Mouse (Mus musculus) gastrocnemius, adult 18-20 months (tissue): ENCODE measurements at regions not wholly inside any gene's neighbourhood (a gene's known extent, or its start where the extent isn't known, plus 50 kb on each side); places are given as distances from the start of the nearest gene placed in this dataset.

ENCODE experiments used
- DNase-seq: peaks from one replicate; pipeline ENCODE4 v3.0.0; 2021; ENCODE audit warnings: low spot score

DNA sequence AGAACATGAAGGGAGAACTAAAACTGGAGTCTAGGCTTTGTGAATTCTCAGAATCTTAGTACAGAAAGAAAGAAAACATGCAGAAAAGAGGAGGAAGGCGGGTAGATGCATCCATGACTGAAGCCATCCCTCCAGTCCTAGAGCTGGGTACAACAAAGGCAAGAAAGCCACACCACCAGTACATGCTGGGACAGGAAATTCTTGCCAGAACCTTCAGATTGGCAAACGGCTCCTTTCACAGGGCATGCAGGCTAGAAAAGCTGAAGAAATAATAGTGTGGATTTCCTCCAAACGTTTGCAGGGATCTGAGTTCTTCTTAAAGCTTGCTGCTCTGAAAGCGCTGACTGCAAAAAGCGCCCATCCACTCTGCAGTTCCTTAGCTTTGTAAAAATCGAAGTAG, 486.7 kb downstream of the Epha4 start:
- no peak for DNase-seq

DNA sequence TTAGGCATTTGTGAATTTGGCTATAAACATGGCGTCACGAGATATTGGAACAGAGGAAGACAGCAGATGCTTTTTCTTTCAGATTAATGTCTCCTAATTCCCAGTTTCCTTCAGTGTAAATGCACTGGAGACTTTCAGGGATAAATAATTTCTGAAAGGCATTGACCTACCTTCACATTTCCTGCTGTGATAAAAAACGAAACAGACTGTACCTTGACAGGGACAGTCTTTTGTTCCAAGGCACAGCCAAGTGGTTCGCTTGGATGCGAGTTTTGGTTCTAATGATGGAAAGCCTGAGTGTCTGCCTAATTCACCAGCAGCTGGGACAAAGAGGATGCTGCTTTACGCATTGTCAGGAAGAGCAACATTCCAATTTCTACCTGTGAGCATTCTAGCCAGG, 485.8 kb downstream of the Epha4 start:
- no peak for DNase-seq

GRCm38 (mm10) chr1:77043749-77044564, 470.9 kb downstream of the Epha4 start:
- no peak for DNase-seq

DNA sequence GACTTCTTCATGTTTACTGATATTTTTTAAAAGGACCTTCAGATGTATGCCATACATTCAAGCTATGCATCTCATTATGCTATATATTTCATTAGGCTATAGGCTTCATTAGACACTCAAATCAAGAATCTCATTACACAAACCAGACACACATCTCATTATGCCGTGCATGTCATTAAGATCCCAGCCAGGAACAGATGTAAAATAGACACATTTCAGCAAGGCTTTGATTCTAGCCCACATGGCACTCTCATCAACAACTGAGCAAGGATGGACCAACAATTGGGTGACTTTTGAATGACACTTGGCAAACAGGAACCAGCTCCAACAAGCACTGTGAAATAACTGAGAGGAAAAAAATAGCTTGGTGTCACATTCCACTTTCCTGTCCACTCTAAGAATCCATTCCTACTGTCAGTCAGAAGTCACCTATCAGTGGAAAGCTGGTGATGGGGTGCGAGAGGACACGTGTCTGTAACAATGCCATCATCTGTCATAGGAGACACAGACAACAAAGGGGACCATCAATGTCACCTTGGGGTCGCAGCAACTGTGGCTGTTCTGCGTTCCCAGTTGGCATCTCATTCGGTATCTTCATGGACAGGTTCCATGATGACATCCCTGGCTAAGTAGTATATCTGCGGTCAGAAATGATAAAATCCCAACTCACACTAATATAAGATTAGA, 466.0 kb downstream of the Epha4 start:
- no peak for DNase-seq

GRCm38 (mm10) chr1:77051239-77051638, 463.6 kb downstream of the Epha4 start:
- DNase-seq, result no peak

- DNase-seq, result no peak
These were observed 460.9 kb downstream of the Epha4 start for GRCm38 (mm10) chr1:77053837-77054540.

DNA sequence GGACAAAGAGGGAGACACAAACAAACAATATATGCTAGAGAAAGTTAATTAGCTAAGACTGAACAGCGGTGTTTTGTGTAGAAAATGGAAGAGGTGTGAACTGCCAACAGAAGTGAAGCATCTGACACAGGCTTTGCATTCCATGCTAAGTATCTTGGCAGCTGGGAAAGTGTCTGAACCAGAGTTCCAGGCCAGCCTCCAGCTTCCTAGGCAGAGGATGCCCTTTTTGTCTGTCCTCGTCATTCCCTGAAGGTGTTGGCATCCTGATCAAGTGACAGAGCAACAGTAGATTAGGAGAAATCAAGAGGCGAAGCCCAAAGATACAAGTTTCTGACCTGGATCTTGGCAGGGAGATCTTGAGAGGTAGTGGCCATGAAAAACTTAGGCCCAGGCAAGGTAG, 452.4 kb downstream of the Epha4 start:
- DNase-seq, result no peak

GRCm38 (mm10) chr1:77073071-77073470, 441.8 kb downstream of the Epha4 start:
- no peak for DNase-seq

- no peak for DNase-seq
These were observed 439.7 kb downstream of the Epha4 start for GRCm38 (mm10) chr1:77074926-77075885.

DNA sequence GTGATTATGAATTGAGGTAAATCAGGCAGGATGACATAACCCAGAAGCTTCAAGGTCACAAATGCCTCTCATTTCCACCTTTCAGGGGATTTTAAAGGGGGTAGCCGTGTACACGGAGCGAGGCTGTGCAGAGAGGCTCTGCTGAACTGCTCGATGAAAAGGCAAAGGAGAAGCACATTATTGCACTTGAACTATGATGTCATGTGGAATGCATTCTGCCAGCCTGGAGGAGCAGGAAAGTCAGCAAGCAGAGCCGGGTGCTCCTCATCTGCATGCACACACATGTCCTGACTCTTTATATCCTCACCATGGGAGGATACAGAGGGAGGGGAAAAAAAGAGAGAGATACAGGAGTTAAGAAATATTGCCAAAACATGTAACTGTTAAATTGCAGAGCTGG, 434.1 kb downstream of the Epha4 start:
- no peak for DNase-seq

DNA sequence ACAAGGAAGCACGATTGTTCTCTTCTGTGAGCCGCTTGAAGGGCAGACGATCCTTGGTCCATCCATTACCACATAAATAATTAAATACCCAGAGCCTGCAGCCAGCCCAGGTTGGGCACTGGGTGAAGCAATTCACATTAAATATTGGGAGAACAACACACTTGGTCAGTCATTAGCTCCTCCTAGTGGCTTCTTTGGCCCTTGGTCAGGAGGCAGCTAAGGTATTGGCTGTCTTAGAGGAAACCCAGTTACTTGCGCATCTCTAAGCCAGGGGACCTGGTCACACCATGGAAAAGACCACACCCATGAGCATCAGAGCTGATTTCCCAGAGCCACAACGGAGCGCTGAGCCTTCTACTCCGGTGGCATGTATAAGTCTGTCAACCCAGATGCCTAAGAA, 433.2 kb downstream of the Epha4 start:
- DNase-seq, result no peak

DNA sequence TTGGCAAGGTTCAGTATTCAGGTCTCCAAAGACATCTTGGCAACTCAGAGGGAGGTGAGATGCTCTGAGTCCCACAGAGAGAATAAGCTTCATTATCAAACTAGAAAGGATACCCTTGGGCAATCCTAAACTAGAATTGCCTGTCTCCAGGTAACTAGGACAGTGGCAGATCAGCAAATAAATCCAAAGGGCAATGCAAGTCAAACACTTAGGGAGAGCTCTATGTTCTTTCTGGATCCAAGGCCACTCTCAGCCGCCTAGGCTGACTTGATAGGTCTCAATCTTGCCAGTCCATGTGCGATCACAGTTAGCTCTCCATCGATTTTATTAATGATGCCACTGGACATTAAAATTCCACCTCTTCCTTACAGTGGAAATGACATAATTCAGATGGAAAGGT, 432.5 kb downstream of the Epha4 start:
- no peak for DNase-seq

GRCm38 (mm10) chr1:77093551-77093950, 421.3 kb downstream of the Epha4 start:
- DNase-seq, result no peak

DNA sequence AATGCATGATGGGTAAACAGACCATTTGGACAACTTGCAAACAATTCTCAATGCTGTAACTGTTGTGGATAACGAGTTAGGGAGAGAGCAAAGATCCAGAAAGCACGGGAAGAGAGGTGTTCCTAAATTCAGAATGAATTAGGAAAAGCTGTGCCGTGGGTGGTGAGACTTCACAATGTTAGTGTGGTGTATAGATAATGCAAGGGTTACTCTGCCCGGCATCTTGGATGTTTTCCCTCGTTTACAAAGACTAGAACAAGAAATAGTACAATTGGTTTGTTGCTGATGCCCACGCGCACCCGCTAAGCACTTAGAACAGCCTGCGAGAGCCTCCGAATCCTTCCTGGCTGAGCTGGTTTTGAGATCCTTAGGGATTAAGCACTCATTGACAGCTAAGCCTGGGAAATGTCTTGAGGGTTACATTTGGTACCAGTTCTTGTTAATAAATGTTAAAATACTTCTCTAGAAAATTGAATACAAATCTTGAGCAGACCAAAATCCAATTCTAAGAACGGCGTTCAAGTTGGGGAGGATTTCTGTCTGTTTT, 413.1 kb downstream of the Epha4 start:
- DNase-seq, result no peak

DNA sequence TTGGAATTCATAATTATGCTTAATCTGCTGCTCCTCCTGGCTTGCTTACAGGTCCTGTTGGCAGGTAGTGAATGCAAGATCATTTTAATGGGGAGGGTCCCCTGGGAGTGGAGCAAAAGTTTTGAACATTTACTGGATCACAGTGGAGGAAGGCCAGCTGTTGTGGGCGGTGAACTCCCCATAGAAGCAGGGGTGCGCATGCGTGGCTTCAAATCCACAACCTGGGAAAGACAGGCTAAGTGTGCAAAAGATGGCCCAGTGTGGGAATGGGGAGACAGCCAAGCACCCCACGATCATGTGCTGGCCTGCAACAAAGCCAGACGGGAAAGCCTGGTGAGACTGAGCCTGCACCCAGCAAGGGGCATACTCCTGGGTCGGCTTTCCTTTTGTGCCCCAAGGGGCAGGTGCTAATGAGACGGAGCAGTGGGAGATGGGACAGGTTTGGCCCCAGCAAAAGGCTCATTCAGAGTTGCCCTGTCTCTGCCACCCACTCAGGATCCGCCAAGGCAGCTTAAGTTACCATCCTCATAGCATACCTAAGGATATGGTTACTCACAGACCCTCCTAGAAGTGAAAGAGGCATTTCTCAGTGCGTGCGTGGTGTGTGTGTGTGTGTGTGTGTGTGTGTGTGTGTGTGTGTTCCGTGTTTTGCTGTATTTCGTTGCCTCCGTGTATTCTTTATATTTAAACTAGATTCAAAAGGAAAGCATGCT, 412.3 kb downstream of the Epha4 start:
- DNase-seq, result peak; percentile 60

DNA sequence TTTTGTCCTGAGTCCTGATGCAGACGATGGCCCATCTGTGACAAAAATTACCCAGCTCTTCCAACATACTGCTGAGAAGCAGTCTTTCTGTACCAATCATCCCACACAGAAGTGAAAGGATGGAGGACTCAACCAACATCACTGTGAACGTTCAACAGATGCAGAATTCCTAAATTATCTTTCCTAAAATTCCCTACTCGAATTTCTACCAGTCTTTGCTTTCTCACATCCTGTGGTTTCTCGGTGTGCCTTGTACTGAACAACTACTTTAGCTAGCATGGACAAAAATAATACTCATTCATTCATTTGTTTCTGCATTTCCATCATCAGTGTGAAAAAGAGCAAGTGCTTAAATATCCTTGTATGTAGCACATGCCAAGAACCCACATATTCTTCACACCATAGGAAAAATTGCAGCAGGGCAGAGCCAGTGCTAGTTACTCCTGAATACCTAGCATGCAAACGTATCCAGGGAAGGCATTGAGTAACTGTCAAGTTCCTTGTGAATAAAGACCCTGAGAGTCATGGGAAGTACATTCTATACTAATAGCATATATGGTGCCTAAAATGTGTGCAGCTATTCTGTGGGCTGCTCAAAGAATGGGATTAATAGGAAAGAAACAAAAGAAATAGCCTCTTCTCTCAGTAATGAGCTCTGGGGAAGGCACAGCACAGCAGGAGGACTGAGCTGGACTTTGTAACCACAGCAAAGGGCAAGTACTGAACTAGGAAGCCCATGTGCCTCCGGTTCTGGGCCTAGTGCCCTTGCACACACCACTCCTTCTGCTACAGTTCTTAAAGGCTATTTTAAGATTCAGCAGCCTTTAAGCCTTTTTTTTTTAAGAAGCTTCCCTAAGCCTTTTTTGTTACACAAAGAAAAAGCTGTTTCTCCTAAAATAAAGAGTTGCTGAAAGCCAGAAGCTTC, 404.8 kb downstream of the Epha4 start:
- DNase-seq, result no peak

GRCm38 (mm10) chr1:77128411-77128810, 386.5 kb downstream of the Epha4 start:
- DNase-seq, result no peak

DNA sequence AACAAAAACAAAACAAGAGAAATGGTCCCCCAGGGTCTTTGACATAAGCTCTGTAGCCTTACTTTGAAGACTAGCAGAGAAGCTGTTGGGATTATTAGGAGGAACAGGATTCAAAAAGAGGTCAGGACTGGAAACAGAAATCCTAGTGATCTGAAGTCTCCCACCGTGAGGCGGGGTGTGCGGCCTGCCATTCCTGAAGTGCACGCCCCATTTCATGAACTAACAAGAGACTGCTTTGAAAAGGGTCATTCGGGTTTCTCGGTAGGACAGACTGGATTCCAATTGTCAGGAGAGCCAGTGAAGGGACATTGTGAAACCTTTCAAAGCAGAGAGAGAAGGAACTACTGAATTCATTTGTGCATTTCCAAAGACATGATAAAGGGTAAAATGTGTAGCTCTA, 377.2 kb downstream of the Epha4 start:
- DNase-seq, result no peak

GRCm38 (mm10) chr1:77140906-77141305, 374.0 kb downstream of the Epha4 start:
- DNase-seq, result peak; percentile 71
